ENCODE assay signal across 1 mouse cellular context in the genomic region with DNA sequence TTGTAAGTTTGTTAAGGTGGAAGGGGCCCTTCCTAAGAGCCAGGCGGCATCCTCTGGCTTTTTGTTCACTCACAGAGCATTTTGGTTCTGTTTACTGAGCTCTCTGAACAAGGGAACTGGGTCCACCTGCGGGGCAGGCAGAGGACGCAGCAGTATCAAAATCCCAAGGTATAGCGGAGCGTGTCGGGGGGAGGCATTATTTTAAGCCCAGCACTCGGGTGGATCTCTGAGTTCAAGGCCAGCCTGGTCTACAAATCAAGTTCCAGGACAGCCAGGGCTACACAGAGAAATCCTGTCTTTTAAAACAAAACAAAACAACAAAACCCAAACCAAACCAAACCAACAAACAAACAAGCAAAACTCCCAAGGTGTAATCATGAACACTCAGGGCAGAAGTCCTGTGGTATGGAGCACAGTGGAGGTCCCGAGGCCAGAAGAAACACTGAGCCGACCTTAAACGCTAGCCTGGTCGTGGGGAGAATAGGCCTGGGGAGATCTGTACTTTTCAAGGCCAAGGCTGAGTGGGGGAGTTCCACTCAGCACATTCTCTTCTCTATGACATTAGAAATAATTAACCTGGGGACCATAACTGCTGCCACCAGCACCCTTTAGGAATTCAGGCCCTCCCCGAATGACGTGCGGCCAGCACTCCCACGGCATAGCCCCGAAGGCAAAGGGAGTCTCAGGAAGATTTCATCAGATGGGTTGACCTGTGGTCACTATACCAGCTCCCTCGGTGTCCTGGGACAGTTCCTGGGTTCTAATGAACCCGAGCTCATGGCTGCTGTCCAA.
TF ChIP-seq lines count a peak whose summit lies in the region.

No protein-coding gene starts in this region.

TF ChIP-seq in myocyte, 11 proteins besides CTCF, POLR2A, EP300 and RAD21:
- TF ChIP-seq TCF3 (IDR thresholded peaks at IDR 0.05; ENCODE audit: insufficient read length, low read depth) (no peak), MAX (IDR thresholded peaks at IDR 0.05; ENCODE audit: low read depth) (no peak), USF1 (IDR thresholded peaks at IDR 0.05; ENCODE audit: low read depth) (no peak)
